Mouse (Mus musculus) stomach, postnatal 0 days (tissue): ENCODE results near the gene Tifab.

Source experiments
- CTCF ChIP-seq: IDR thresholded peaks from 2 replicates; pipeline ENCODE4 v1.5.1; 2016; ENCODE audit warnings: antibody characterized with exemption, low read depth, mild to moderate bottlenecking, moderate library complexity
- EP300 ChIP-seq: optimal IDR thresholded peaks from 2 replicates; pipeline ENCODE3; 2016; ENCODE audit warnings: antibody characterized with exemption

GRCm38 (mm10) chr13:56134031-56134430 lies 44.7 kb downstream of the Tifab start:
- TF ChIP-seq EP300 (no peak), CTCF (no peak)
